Mouse (Mus musculus): ENCODE data around the gene Taldo1.

GRCm38 (mm10) chr7:141413809-141414584 lies 22.0 kb downstream of the Taldo1 start, which contains the start of gene Gatd1:
- TF ChIP-seq CTCF (IDR thresholded peaks at IDR 0.05; ENCODE audit: insufficient read depth, low read length): no peak
- TF ChIP-seq POLR2A (IDR thresholded peaks at IDR 0.05; ENCODE audit: borderline replicate concordance, extremely low read depth, low read depth, low read length): peak; percentile 94; the same call in 1 of the 2 replicates

All from lung, adult 2 months (tissue).